Mouse (Mus musculus) lung, adult 2 months (tissue): ENCODE measurements around the gene Olfr412.

ENCODE experiments used
- CTCF ChIP-seq: fragments of 200-500 bp; IDR thresholded peaks from 2 replicates; pipeline ENCODE4 v1.5.1; 2011; ENCODE audit warnings: mild to moderate bottlenecking, low read length, control low read depth; ENCODE audit not compliant: insufficient read depth
- POLR2A ChIP-seq: fragments of 200-500 bp; IDR thresholded peaks from 2 replicates; pipeline ENCODE4 v1.6.1; 2011; ENCODE audit warnings: low read depth, mild to moderate bottlenecking, control low read depth, low read length, borderline replicate concordance; ENCODE audit errors: extremely low read depth

DNA sequence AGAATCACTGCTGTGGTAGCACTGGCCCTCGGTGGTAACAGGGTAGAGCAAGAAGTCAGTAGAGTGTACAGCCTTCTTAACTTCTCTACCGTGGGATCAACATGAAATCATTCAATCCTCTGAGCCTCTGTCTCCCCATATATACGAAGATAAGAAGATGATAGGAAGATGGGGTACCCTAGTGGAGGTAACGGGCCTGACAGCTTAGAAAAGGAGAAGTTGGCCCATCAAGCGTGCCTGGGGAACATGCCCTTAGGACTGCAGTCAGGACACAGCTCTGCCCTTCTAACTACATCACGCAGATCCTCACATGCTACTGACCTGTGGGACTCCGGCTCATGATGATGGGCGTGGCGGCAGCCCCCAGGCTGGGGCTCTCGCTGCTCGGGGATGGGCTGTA is 30.0 kb downstream of the Olfr412 start:
- TF ChIP-seq POLR2A (no peak), CTCF (no peak)
